Mouse (Mus musculus) testis, postnatal 10 days (tissue): ENCODE measurements around the gene 6430571L13Rik.

Experiments used
- DNase-seq: peaks from one replicate; pipeline ENCODE4 v3.0.0; 2021; ENCODE audit warnings: low spot score

6430571L13Rik gene

GRCm38 (mm10) chr9:107340911-107341645, 676 bp downstream of the 6430571L13Rik start:
- no peak for DNase-seq

- no peak for DNase-seq
These were observed 1.9 kb downstream of the 6430571L13Rik start for GRCm38 (mm10) chr9:107342201-107342709.

GRCm38 (mm10) chr9:107343146-107343943, 2.9 kb downstream of the 6430571L13Rik start:
- no peak for DNase-seq

GRCm38 (mm10) chr9:107344027-107344426, 3.6 kb downstream of the 6430571L13Rik start:
- DNase-seq, result no peak

- no peak for DNase-seq
These were observed 5.7 kb downstream of the 6430571L13Rik start for GRCm38 (mm10) chr9:107346081-107346480.

GRCm38 (mm10) chr9:107347586-107348183, 7.3 kb downstream of the 6430571L13Rik start:
- DNase-seq, result no peak

- no peak for DNase-seq
These were observed 8.9 kb downstream of the 6430571L13Rik start for GRCm38 (mm10) chr9:107349321-107349720.

- no peak for DNase-seq
These were observed 14.4 kb downstream of the 6430571L13Rik start for GRCm38 (mm10) chr9:107354826-107355225.

GRCm38 (mm10) chr9:107355870-107356765, 15.7 kb downstream of the 6430571L13Rik start:
- peak; percentile 77 for DNase-seq

GRCm38 (mm10) chr9:107357651-107358050, 17.2 kb downstream of the 6430571L13Rik start:
- peak; percentile 92 for DNase-seq

GRCm38 (mm10) chr9:107360989-107361388, 20.6 kb downstream of the 6430571L13Rik start:
- no peak for DNase-seq

- DNase-seq, result peak; percentile 79
These were observed 26.2 kb downstream of the 6430571L13Rik start for GRCm38 (mm10) chr9:107366644-107367043.

- DNase-seq, result no peak
These were observed 27.9 kb downstream of the 6430571L13Rik start for GRCm38 (mm10) chr9:107368302-107368701.

GRCm38 (mm10) chr9:107369270-107370105, 29.1 kb downstream of the 6430571L13Rik start:
- DNase-seq, result no peak

GRCm38 (mm10) chr9:107370106-107370463, 29.7 kb downstream of the 6430571L13Rik start:
- DNase-seq, result no peak

GRCm38 (mm10) chr9:107372441-107372840, 32.0 kb downstream of the 6430571L13Rik start:
- no peak for DNase-seq

- DNase-seq, result peak; percentile 62
These were observed 34.2 kb downstream of the 6430571L13Rik start for GRCm38 (mm10) chr9:107374623-107375022.

- DNase-seq, result no peak
These were observed 35.0 kb downstream of the 6430571L13Rik start for GRCm38 (mm10) chr9:107375451-107375850.

- DNase-seq, result no peak
These were observed 37.6 kb downstream of the 6430571L13Rik start for GRCm38 (mm10) chr9:107377961-107378512.

GRCm38 (mm10) chr9:107381723-107382122, 41.3 kb downstream of the 6430571L13Rik start:
- DNase-seq, result peak; percentile 79
